Mouse (Mus musculus) mesoderm, embryonic 11.5 days (tissue): ENCODE results near the gene Pard6a.

Experiments used
- DNase-seq: peaks from one replicate; pipeline ENCODE4 v3.0.0-alpha.2; 2012; ENCODE audit warnings: low read depth, low spot score

Gene Pard6a

GRCm38 (mm10) chr8:105700566-105700965 is 382 bp upstream of the Pard6a start:
- peak; percentile 48 for DNase-seq

- DNase-seq, result peak; percentile 23
These were observed 1.1 kb downstream of the Pard6a start for GRCm38 (mm10) chr8:105702001-105702401.

GRCm38 (mm10) chr8:105702731-105703415 is 1.9 kb downstream of the Pard6a start:
- DNase-seq, result no peak

- no peak for DNase-seq
These were observed 3.3 kb downstream of the Pard6a start for GRCm38 (mm10) chr8:105704146-105704812.

GRCm38 (mm10) chr8:105704955-105705354 is 4.0 kb downstream of the Pard6a start:
- DNase-seq, result no peak

GRCm38 (mm10) chr8:105706426-105706825 is 5.5 kb downstream of the Pard6a start:
- no peak for DNase-seq

GRCm38 (mm10) chr8:105707498-105708403 is 6.8 kb downstream of the Pard6a start, which contains the start of the genes 4933405L10Rik and Enkd1:
4933405L10Rik (plus strand) TSS chr8:105707655.
Enkd1 (minus strand) TSS chr8:105708210.
- peak; percentile 97 for DNase-seq

GRCm38 (mm10) chr8:105708675-105709074 is 7.7 kb downstream of the Pard6a start:
- no peak for DNase-seq

GRCm38 (mm10) chr8:105709317-105709716 is 8.4 kb downstream of the Pard6a start:
- DNase-seq, result no peak

- no peak for DNase-seq
These were observed 11.3 kb downstream of the Pard6a start for GRCm38 (mm10) chr8:105712286-105712685.

- peak; percentile 91 for DNase-seq
These were observed 13.2 kb downstream of the Pard6a start for GRCm38 (mm10) chr8:105714139-105714538.

- no peak for DNase-seq
These were observed 14.1 kb downstream of the Pard6a start for GRCm38 (mm10) chr8:105715042-105715441.

GRCm38 (mm10) chr8:105716302-105716945 is 15.5 kb downstream of the Pard6a start:
- DNase-seq, result no peak

- no peak for DNase-seq
These were observed 18.7 kb downstream of the Pard6a start for GRCm38 (mm10) chr8:105719637-105720036.

- no peak for DNase-seq
These were observed 21.9 kb downstream of the Pard6a start for GRCm38 (mm10) chr8:105722861-105723260.

GRCm38 (mm10) chr8:105725726-105726125 is 24.8 kb downstream of the Pard6a start:
- DNase-seq, result no peak

- DNase-seq, result no peak
These were observed 26.6 kb downstream of the Pard6a start for GRCm38 (mm10) chr8:105727397-105728124.

- DNase-seq, result no peak
These were observed 31.2 kb downstream of the Pard6a start for GRCm38 (mm10) chr8:105732186-105732585.

- no peak for DNase-seq
These were observed 38.3 kb downstream of the Pard6a start for GRCm38 (mm10) chr8:105739216-105739615.

GRCm38 (mm10) chr8:105743301-105743700 is 42.4 kb downstream of the Pard6a start:
- peak; percentile 40 for DNase-seq

GRCm38 (mm10) chr8:105750606-105751005 is 49.7 kb downstream of the Pard6a start:
- peak; percentile 30 for DNase-seq
